Mouse (Mus musculus) heart, adult 2 months (tissue): ENCODE data around the gene Dmbt1.

Experiments
- CTCF ChIP-seq: fragments of 200-600 bp; IDR thresholded peaks from 2 replicates; pipeline ENCODE4 v1.8.1; 2022; ENCODE audit warnings: antibody characterized with exemption, mild to moderate bottlenecking, moderate library complexity
- POLR2A ChIP-seq: fragments of 200-500 bp; IDR thresholded peaks from 2 replicates; pipeline ENCODE4 v1.6.1; 2011; ENCODE audit warnings: mild to moderate bottlenecking, low read depth, low read length, control low read depth; ENCODE audit not compliant: insufficient read depth

- TF ChIP-seq CTCF (no peak), POLR2A (no peak)
Observed at GRCm38 (mm10) chr7:131133181-131133580, 101.3 kb downstream of the Dmbt1 start.
